Mouse (Mus musculus): ENCODE measurements around the gene Heatr1. TPM values are rescaled to one million over a fixed set of nuclear protein-coding genes. Genes with fewer than 3 reads are reported as not detected.

The Heatr1 gene
- polyA plus RNA-seq, 1 experiment from 2014 or later, result 19.2 TPM

GRCm38 (mm10) chr13:12376778-12377177, 18.0 kb upstream of the Heatr1 start:
- Histone ChIP-seq H3K4me2 (ENCODE audit: low read depth, low read length) (no peak overlapping the region), H3K4me3 (replicated peaks; ENCODE audit: low read length) (no peak overlapping the region), H3K9me3 (replicated peaks; ENCODE audit: control insufficient read depth, low read length) (no peaks in the 10 kb centered on the region), H3K36me3 (ENCODE audit: control insufficient read depth, insufficient read depth, low read length) (no peaks in the 10 kb centered on the region), H3K9ac (ENCODE audit: low read length) (no peak overlapping the region), H3K4me1 (ENCODE audit: control insufficient read depth, insufficient read depth, low read length) (no peaks in the 10 kb centered on the region), H3K27ac (ENCODE audit: low read length) (no peak overlapping the region), H3K27me3 (ENCODE audit: control insufficient read depth, insufficient read depth, low read length) (no peaks in the 10 kb centered on the region)
- WGBS, result 53% methylated on average over 1 of the region's 1 CpGs
- no peak for ATAC-seq (ENCODE audit: insufficient read depth, low FRiP score)

- Histone ChIP-seq H3K4me2 (ENCODE audit: low read depth, low read length) (no peak overlapping the region), H3K36me3 (ENCODE audit: control insufficient read depth, insufficient read depth, low read length) (no peaks in the 10 kb centered on the region), H3K9me3 (replicated peaks; ENCODE audit: control insufficient read depth, low read length) (no peaks in the 10 kb centered on the region), H3K9ac (ENCODE audit: low read length) (no peak overlapping the region), H3K4me3 (replicated peaks; ENCODE audit: low read length) (no peak overlapping the region), H3K27ac (ENCODE audit: low read length) (no peak overlapping the region), H3K4me1 (ENCODE audit: control insufficient read depth, insufficient read depth, low read length) (no peaks in the 10 kb centered on the region), H3K27me3 (ENCODE audit: control insufficient read depth, insufficient read depth, low read length) (no peaks in the 10 kb centered on the region)
- no peak for ATAC-seq (ENCODE audit: insufficient read depth, low FRiP score)
These were observed 10.0 kb upstream of the Heatr1 start for GRCm38 (mm10) chr13:12384796-12385195.

DNA sequence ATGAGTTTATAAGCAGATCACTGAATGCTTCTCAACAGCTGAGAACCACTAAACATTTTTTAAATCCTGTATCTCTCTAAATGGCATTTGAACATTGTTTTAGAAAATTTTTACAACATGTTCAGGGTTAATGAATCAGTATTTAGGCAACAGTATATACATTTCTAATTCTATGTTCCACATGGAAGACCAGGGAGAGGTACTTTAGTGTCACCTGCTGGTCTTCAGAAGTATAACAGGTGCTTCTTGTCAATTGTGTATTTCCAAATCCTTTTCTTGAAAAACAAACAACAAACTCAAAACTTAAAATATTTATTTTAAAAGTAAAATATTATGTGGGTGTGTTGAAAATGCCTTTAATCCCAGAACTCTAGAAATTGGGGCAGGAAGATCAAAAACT, 8.5 kb upstream of the Heatr1 start:
- ATAC-seq (ENCODE audit: insufficient read depth, low FRiP score), result no peak
- no peaks in the 10 kb centered on the region for H3K27me3 ChIP-seq (ENCODE audit: control insufficient read depth, insufficient read depth, low read length)

GRCm38 (mm10) chr13:12395571-12395970, 744 bp downstream of the Heatr1 start:
- Histone ChIP-seq H3K9ac (ENCODE audit: low read length) (peak overlapping the region; percentile 67), H3K4me3 (replicated peaks; ENCODE audit: low read length) (peak overlapping the region; percentile 99), H3K4me1 (ENCODE audit: control insufficient read depth, insufficient read depth, low read length) (peaks cover 9% of the 10 kb centered on the region), H3K4me2 (ENCODE audit: low read depth, low read length) (peak overlapping the region; percentile 97), H3K36me3 (ENCODE audit: control insufficient read depth, insufficient read depth, low read length) (no peaks in the 10 kb centered on the region), H3K9me3 (replicated peaks; ENCODE audit: control insufficient read depth, low read length) (no peaks in the 10 kb centered on the region), H3K27me3 (ENCODE audit: control insufficient read depth, insufficient read depth, low read length) (no peaks in the 10 kb centered on the region), H3K27ac (ENCODE audit: low read length) (no peak overlapping the region)
- WGBS, result under 1% methylated on average over 23 of the region's 23 CpGs
- no peak for ATAC-seq (ENCODE audit: insufficient read depth, low FRiP score)

More for the DNA sequence above, 8.5 kb upstream of the Heatr1 start:
- Histone ChIP-seq H3K4me1 (ENCODE audit: control insufficient read depth, insufficient read depth, low read length) (no peaks in the 10 kb centered on the region), H3K36me3 (ENCODE audit: control insufficient read depth, insufficient read depth, low read length) (no peaks in the 10 kb centered on the region), H3K4me3 (replicated peaks; ENCODE audit: low read length) (no peak overlapping the region), H3K9ac (ENCODE audit: low read length) (no peak overlapping the region), H3K27ac (ENCODE audit: low read length) (no peak overlapping the region), H3K9me3 (replicated peaks; ENCODE audit: control insufficient read depth, low read length) (no peaks in the 10 kb centered on the region), H3K4me2 (ENCODE audit: low read depth, low read length) (no peak overlapping the region)

- no peaks in the 10 kb centered on the region for H3K4me1 ChIP-seq (ENCODE audit: control insufficient read depth, insufficient read depth, low read length)
- ATAC-seq (ENCODE audit: insufficient read depth, low FRiP score), result no peak
- no peak overlapping the region for H3K4me3 ChIP-seq (replicated peaks; ENCODE audit: low read length)
- no peak overlapping the region for H3K9ac ChIP-seq (ENCODE audit: low read length)
- H3K9me3 ChIP-seq (replicated peaks; ENCODE audit: control insufficient read depth, low read length), result no peaks in the 10 kb centered on the region
- H3K27ac ChIP-seq (ENCODE audit: low read length), result no peak overlapping the region
- peaks cover 11% of the 10 kb centered on the region; the same call in 1 of the 2 replicates for H3K36me3 ChIP-seq (ENCODE audit: control insufficient read depth, insufficient read depth, low read length)
- no peaks in the 10 kb centered on the region for H3K27me3 ChIP-seq (ENCODE audit: control insufficient read depth, insufficient read depth, low read length)
- H3K4me2 ChIP-seq (ENCODE audit: low read depth, low read length), result no peak overlapping the region
- 90% methylated on average over 9 of the region's 9 CpGs for WGBS
These were observed 13.7 kb downstream of the Heatr1 start for GRCm38 (mm10) chr13:12408343-12409066.

DNA sequence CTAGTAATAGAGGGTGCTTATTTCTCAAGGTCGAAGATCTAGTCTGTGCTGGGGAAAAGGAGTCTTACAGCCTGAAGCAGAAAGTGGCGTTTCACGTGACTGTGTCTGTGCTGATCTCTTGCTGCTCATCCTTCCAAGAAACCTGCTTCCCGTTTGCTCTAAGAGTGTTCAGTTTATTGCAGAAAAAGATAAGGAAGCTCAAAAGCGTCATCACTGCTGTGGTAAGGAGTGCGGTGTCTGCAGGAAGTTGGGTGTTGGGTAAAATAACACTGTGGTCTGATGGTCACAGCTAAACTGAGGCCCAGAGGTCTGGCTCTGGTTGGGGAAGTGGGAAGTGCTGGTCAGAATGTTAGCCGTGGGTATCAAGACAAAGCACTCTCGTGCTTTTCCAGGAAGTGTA, 17.2 kb downstream of the Heatr1 start:
- WGBS, result 82% methylated on average over 8 of the region's 8 CpGs
- H3K4me2 ChIP-seq (ENCODE audit: low read depth, low read length), result no peak overlapping the region
- no peaks in the 10 kb centered on the region for H3K4me1 ChIP-seq (ENCODE audit: control insufficient read depth, insufficient read depth, low read length)
- no peak overlapping the region for H3K4me3 ChIP-seq (replicated peaks; ENCODE audit: low read length)
- ATAC-seq (ENCODE audit: insufficient read depth, low FRiP score), result no peak
- H3K27ac ChIP-seq (ENCODE audit: low read length), result no peak overlapping the region
- peaks cover 7% of the 10 kb centered on the region; the same call in 1 of the 2 replicates for H3K36me3 ChIP-seq (ENCODE audit: control insufficient read depth, insufficient read depth, low read length)
- H3K27me3 ChIP-seq (ENCODE audit: control insufficient read depth, insufficient read depth, low read length), result no peaks in the 10 kb centered on the region
- no peak overlapping the region for H3K9ac ChIP-seq (ENCODE audit: low read length)
- no peaks in the 10 kb centered on the region for H3K9me3 ChIP-seq (replicated peaks; ENCODE audit: control insufficient read depth, low read length)

DNA sequence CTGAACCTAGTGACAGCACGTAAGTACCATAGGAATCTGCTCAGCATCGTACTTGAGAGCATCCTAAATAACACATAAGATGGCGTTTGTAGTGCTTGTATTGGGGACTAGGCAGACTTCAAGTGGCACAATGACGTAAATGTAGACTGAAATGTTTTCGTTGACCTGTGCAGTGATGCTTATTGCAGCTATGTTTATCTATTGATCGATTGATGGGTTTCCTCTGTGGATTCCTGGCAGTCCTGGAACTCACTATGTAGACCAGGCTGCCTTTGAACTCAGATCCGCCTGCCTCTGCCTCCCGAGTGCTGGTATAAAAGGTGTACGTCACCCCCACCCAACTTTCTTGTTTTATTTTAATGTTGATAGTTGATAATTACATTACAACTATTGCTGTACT, 25.8 kb downstream of the Heatr1 start:
- H3K36me3 ChIP-seq (ENCODE audit: control insufficient read depth, insufficient read depth, low read length), result peaks cover 11% of the 10 kb centered on the region
- no peaks in the 10 kb centered on the region for H3K27me3 ChIP-seq (ENCODE audit: control insufficient read depth, insufficient read depth, low read length)
- no peaks in the 10 kb centered on the region for H3K4me1 ChIP-seq (ENCODE audit: control insufficient read depth, insufficient read depth, low read length)
- no peaks in the 10 kb centered on the region for H3K9me3 ChIP-seq (replicated peaks; ENCODE audit: control insufficient read depth, low read length)
- H3K4me2 ChIP-seq (ENCODE audit: low read depth, low read length), result no peak overlapping the region
- H3K9ac ChIP-seq (ENCODE audit: low read length), result no peak overlapping the region
- 85% methylated on average over 9 of the region's 9 CpGs for WGBS
- H3K27ac ChIP-seq (ENCODE audit: low read length), result no peak overlapping the region
- no peak for ATAC-seq (ENCODE audit: insufficient read depth, low FRiP score)
- H3K4me3 ChIP-seq (replicated peaks; ENCODE audit: low read length), result no peak overlapping the region

DNA sequence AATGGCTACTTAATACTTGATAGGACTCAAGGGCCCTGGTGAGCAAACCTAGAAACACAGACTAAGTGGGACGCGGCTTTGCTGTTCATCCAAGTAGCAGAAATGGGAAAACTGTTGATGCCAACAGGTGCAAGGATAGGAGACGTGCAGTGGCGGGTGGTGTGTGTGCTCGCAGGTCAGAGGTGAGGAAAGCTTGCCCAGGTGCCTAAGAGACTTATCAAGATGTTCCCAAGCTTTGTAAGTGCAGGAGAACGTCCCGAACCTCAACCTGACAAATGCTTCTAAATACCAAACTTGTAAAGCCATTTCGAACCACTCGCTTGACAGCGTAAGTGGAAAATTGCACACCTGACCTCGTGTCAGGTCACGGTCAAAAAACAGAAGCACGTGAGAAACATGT, 33.7 kb downstream of the Heatr1 start:
- no peak overlapping the region for H3K27ac ChIP-seq (ENCODE audit: low read length)
- WGBS, result 91% methylated on average over 13 of the region's 13 CpGs
- ATAC-seq (ENCODE audit: insufficient read depth, low FRiP score), result no peak
- H3K4me2 ChIP-seq (ENCODE audit: low read depth, low read length), result no peak overlapping the region
- H3K9ac ChIP-seq (ENCODE audit: low read length), result no peak overlapping the region
- H3K36me3 ChIP-seq (ENCODE audit: control insufficient read depth, insufficient read depth, low read length), result peaks cover 32% of the 10 kb centered on the region
- H3K27me3 ChIP-seq (ENCODE audit: control insufficient read depth, insufficient read depth, low read length), result no peaks in the 10 kb centered on the region
- no peaks in the 10 kb centered on the region for H3K4me1 ChIP-seq (ENCODE audit: control insufficient read depth, insufficient read depth, low read length)
- H3K4me3 ChIP-seq (replicated peaks; ENCODE audit: low read length), result no peak overlapping the region
- no peaks in the 10 kb centered on the region for H3K9me3 ChIP-seq (replicated peaks; ENCODE audit: control insufficient read depth, low read length)

DNA sequence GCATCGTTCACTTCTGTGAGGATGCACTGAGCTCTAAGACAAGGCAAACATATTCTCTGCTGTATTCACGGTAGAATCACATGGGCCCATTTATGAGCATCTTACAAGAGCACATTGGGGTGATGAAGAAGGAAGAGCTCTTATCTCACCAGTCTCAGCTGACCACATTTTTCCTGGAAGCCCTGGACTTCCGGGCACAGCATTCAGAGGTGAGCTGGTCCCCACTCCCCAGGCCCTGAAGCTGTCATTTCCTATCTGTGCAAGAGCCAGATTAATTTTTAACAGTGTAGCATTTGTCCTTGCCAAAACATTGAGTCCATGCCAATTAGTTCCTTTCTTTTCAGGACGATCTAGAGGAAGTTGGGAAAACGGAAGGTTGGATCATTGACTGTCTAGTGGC, 39.0 kb downstream of the Heatr1 start:
- no peaks in the 10 kb centered on the region for H3K4me1 ChIP-seq (ENCODE audit: control insufficient read depth, insufficient read depth, low read length)
- H3K9me3 ChIP-seq (replicated peaks; ENCODE audit: control insufficient read depth, low read length), result no peaks in the 10 kb centered on the region
- no peak overlapping the region for H3K4me2 ChIP-seq (ENCODE audit: low read depth, low read length)
- H3K4me3 ChIP-seq (replicated peaks; ENCODE audit: low read length), result no peak overlapping the region
- WGBS, result 84% methylated on average over 5 of the region's 5 CpGs
- no peak for ATAC-seq (ENCODE audit: insufficient read depth, low FRiP score)
- peaks cover 38% of the 10 kb centered on the region for H3K36me3 ChIP-seq (ENCODE audit: control insufficient read depth, insufficient read depth, low read length)
- H3K27me3 ChIP-seq (ENCODE audit: control insufficient read depth, insufficient read depth, low read length), result no peaks in the 10 kb centered on the region
- H3K9ac ChIP-seq (ENCODE audit: low read length), result no peak overlapping the region
- H3K27ac ChIP-seq (ENCODE audit: low read length), result no peak overlapping the region

All from stomach, embryonic 16.5 days (tissue).